Mouse (Mus musculus): ENCODE data around the gene Krt20. TPM values are rescaled to one million over a fixed set of nuclear protein-coding genes. Genes with fewer than 3 reads are reported as not detected.

Krt20 gene
- polyA plus RNA-seq, 1 experiment from 2014 or later: 0.35 TPM

Other genes with a start within 250 kb of the Krt20 start
- gene Smarce1, start 207.1 kb downstream of the Krt20 start, polyA plus RNA-seq (2016; fragmentation: Nextera tagmentation; extraction: Ambion mirVana): 322 and 372 TPM in 2 replicates
- gene Krt222, start 194.1 kb downstream of the Krt20 start, polyA plus RNA-seq (2016; fragmentation: Nextera tagmentation; extraction: Ambion mirVana): 0.07 and 0.12 TPM in 2 replicates
- gene Krt24, start 152.9 kb downstream of the Krt20 start, polyA plus RNA-seq (2016; fragmentation: Nextera tagmentation; extraction: Ambion mirVana): not detected in 2 replicates
- gene Krt25, start 115.2 kb downstream of the Krt20 start, polyA plus RNA-seq (2016; fragmentation: Nextera tagmentation; extraction: Ambion mirVana): not detected in 2 replicates
- not detected in 2 replicates for gene Krt26, start 100.2 kb downstream of the Krt20 start, polyA plus RNA-seq (2016; fragmentation: Nextera tagmentation; extraction: Ambion mirVana)
- gene Krt27, start 87.0 kb downstream of the Krt20 start, polyA plus RNA-seq (2016; fragmentation: Nextera tagmentation; extraction: Ambion mirVana): not detected in 2 replicates
- gene Krt28, start 63.2 kb downstream of the Krt20 start, polyA plus RNA-seq (2016; fragmentation: Nextera tagmentation; extraction: Ambion mirVana): 0.22 and 0.36 TPM in 2 replicates
- gene Krt10, start 48.8 kb downstream of the Krt20 start, polyA plus RNA-seq (2016; fragmentation: Nextera tagmentation; extraction: Ambion mirVana): 20.6 and 22.0 TPM in 2 replicates
- gene Krt12, start 15.9 kb downstream of the Krt20 start, polyA plus RNA-seq (2016; fragmentation: Nextera tagmentation; extraction: Ambion mirVana): not detected in 2 replicates
- gene Krt23, start 55.0 kb upstream of the Krt20 start, polyA plus RNA-seq (2016; fragmentation: Nextera tagmentation; extraction: Ambion mirVana): 0.20 TPM in 1 of 2 replicates, not detected in the other
- not detected in 2 replicates for gene Krt39, start 83.2 kb upstream of the Krt20 start, polyA plus RNA-seq (2016; fragmentation: Nextera tagmentation; extraction: Ambion mirVana)
- gene Krt40, start 105.0 kb upstream of the Krt20 start, polyA plus RNA-seq (2016; fragmentation: Nextera tagmentation; extraction: Ambion mirVana): not detected in 2 replicates
- not detected in 2 replicates for gene Krtap3-3, start 112.7 kb upstream of the Krt20 start, polyA plus RNA-seq (2016; fragmentation: Nextera tagmentation; extraction: Ambion mirVana)
- gene Krtap3-2, start 118.7 kb upstream of the Krt20 start, polyA plus RNA-seq (2016; fragmentation: Nextera tagmentation; extraction: Ambion mirVana): not detected in 2 replicates
- gene Gm11939, start 121.3 kb upstream of the Krt20 start, polyA plus RNA-seq (2016; fragmentation: Nextera tagmentation; extraction: Ambion mirVana): not detected in 2 replicates
- not detected in 2 replicates for gene Krtap3-1, start 128.5 kb upstream of the Krt20 start, polyA plus RNA-seq (2016; fragmentation: Nextera tagmentation; extraction: Ambion mirVana)
- gene Krtap1-5, start 142.9 kb upstream of the Krt20 start, polyA plus RNA-seq (2016; fragmentation: Nextera tagmentation; extraction: Ambion mirVana): not detected in 2 replicates
- gene Krtap1-4, start 145.5 kb upstream of the Krt20 start, polyA plus RNA-seq (2016; fragmentation: Nextera tagmentation; extraction: Ambion mirVana): not detected in 2 replicates
- gene Krtap1-3, start 153.2 kb upstream of the Krt20 start, polyA plus RNA-seq (2016; fragmentation: Nextera tagmentation; extraction: Ambion mirVana): not detected in 2 replicates
- not detected in 2 replicates for gene Krtap9-3, start 160.0 kb upstream of the Krt20 start, polyA plus RNA-seq (2016; fragmentation: Nextera tagmentation; extraction: Ambion mirVana)
- not detected in 2 replicates for gene Gm11938, start 165.2 kb upstream of the Krt20 start, polyA plus RNA-seq (2016; fragmentation: Nextera tagmentation; extraction: Ambion mirVana)
- gene Gm11937, start 172.0 kb upstream of the Krt20 start, polyA plus RNA-seq (2016; fragmentation: Nextera tagmentation; extraction: Ambion mirVana): not detected in 2 replicates
- not detected in 2 replicates for gene Krtap2-4, start 176.7 kb upstream of the Krt20 start, polyA plus RNA-seq (2016; fragmentation: Nextera tagmentation; extraction: Ambion mirVana)
- gene Gm11562, start 182.3 kb upstream of the Krt20 start, polyA plus RNA-seq (2016; fragmentation: Nextera tagmentation; extraction: Ambion mirVana): not detected in 2 replicates
- gene Krtap4-1, start 190.1 kb upstream of the Krt20 start, polyA plus RNA-seq (2016; fragmentation: Nextera tagmentation; extraction: Ambion mirVana): not detected in 2 replicates
- gene Krtap4-2, start 196.9 kb upstream of the Krt20 start, polyA plus RNA-seq (2016; fragmentation: Nextera tagmentation; extraction: Ambion mirVana): not detected in 2 replicates
- gene Krtap4-7, start 205.9 kb upstream of the Krt20 start, polyA plus RNA-seq (2016; fragmentation: Nextera tagmentation; extraction: Ambion mirVana): not detected in 2 replicates
- not detected in 2 replicates for gene Gm11555, start 212.1 kb upstream of the Krt20 start, polyA plus RNA-seq (2016; fragmentation: Nextera tagmentation; extraction: Ambion mirVana)
- not detected in 2 replicates for gene Gm11563, start 220.8 kb upstream of the Krt20 start, polyA plus RNA-seq (2016; fragmentation: Nextera tagmentation; extraction: Ambion mirVana)
- not detected in 2 replicates for gene Krtap4-6, start 227.8 kb upstream of the Krt20 start, polyA plus RNA-seq (2016; fragmentation: Nextera tagmentation; extraction: Ambion mirVana)

Measured in forebrain, embryonic 10.5 days (tissue).